Mouse (Mus musculus): ENCODE measurements around the gene Prdm16. TPM values are rescaled to one million over a fixed set of nuclear protein-coding genes. Genes with fewer than 3 reads are reported as not detected.

Gene Prdm16
- total RNA-seq, 2 experiments from 2014 or later: 1.4 TPM; not detected in 1

- ATAC-seq (replicated peaks; ENCODE audit: low FRiP score, poor library complexity, severe bottlenecking): no peak
Observed at GRCm38 (mm10) chr4:154640443-154641295, 4.0 kb upstream of the Prdm16 start.

GRCm38 (mm10) chr4:154639591-154640442, 3.1 kb upstream of the Prdm16 start:
- ATAC-seq (replicated peaks; ENCODE audit: low FRiP score, poor library complexity, severe bottlenecking): no peak

- ATAC-seq (replicated peaks; ENCODE audit: low FRiP score, poor library complexity, severe bottlenecking): no peak
Observed at GRCm38 (mm10) chr4:154639126-154639525, 2.5 kb upstream of the Prdm16 start.

- ATAC-seq (replicated peaks; ENCODE audit: low FRiP score, poor library complexity, severe bottlenecking): no peak
Observed at GRCm38 (mm10) chr4:154638320-154638886, 1.7 kb upstream of the Prdm16 start.

DNA sequence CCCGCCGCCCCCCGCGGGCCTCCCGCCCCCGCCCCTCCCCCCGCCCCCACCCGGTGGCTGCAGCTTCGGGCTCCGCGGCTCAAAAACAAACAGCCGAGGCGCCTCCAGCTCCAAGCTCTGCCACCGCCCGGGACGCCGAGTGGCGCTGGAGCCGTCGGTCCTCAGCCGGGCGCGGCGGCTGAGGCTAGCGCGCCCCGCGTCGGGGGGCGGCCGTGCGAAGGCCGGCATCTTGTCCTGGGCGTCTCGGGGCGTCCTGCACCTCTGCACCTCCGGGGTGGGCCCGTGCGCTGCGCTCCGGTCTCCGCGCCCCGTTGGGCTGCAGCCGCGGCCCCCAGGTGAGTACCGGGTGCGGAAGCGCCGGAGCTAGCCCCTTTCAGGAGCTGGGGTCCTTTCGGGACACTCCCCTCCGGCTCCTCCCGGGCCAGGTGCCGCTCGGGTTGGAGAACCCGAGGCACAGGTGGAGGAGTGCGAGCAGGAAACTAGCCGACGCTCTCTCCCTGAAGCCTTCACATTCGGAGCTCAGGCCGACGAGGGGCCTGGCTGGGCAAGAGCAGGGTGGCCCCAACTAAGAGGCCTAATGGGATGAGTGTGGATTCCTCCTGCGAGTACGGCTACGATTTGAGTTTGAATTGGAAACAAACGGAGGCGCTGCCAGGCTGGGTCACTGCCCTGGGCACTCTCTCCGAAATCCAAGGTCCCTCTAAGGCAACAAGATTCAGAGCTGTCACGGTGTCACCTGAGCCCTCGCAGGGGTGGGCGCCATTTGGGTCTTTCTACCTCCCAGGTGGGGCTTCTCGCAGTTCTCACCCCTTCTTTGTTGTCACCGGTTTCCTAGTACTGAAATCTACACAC, 1.0 kb upstream of the Prdm16 start:
- no peak for ATAC-seq (replicated peaks; ENCODE audit: low FRiP score, poor library complexity, severe bottlenecking)

DNA sequence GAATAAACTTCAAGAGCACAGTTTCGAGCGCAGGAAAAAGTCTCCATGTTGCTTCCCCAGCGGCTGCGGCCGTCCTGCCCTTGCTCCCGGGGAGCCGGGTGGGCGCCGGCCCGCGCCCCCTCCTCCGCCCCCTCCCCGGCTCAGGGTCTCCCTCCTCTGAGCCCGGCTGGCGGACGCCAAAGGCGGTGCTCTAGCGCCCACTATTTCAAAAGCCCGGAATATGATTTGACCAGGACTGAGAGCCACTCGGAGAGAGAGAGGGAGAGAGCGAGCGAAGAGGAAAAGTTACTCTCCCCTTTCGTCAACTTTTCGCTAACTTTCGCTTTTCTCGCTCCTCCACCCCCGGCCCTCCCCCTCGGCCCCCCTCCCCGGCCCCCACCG, 630 bp downstream of the Prdm16 start:
- ATAC-seq (replicated peaks; ENCODE audit: low FRiP score, poor library complexity, severe bottlenecking): no peak

DNA sequence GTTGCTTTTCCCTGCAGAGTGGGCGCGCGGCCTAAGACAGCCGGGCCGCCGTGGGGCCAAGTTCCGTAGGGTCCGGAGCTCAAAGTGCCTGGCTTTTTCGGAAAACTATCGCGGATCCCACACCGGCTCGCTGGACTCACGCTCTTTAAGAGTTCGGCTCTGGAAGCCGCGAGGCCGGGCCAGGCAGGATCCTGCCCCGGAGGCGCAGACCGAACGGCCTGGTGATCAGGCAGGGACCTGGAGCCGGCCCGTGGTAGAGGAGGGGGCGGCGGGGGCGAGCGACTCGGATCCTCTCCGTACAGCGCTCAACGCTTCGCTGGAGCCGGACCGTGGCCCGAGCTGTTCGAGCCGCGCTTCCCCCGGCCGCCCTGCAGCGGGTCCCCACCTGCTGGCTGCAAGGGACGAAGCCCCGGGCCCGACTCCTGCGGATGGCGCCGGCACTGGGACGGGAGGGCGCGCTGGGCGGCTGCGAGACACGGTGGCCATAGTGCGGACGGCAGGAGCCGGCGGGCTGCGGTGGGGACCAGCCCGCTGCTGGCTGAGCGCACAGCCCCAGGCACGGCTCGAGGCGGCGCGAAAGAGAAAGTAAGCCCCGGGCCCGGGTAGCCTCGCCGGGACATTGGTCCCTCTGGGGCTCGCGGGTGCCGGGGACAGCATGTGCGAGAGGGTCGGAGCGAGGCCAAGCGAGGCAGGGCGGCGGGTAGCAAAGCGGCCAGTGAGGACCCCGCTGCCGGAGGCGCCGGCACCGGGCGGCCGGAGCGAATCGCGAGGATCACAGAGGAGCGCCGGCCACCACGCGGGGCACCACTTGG, 1.2 kb downstream of the Prdm16 start:
- ATAC-seq (replicated peaks; ENCODE audit: low FRiP score, poor library complexity, severe bottlenecking): no peak

DNA sequence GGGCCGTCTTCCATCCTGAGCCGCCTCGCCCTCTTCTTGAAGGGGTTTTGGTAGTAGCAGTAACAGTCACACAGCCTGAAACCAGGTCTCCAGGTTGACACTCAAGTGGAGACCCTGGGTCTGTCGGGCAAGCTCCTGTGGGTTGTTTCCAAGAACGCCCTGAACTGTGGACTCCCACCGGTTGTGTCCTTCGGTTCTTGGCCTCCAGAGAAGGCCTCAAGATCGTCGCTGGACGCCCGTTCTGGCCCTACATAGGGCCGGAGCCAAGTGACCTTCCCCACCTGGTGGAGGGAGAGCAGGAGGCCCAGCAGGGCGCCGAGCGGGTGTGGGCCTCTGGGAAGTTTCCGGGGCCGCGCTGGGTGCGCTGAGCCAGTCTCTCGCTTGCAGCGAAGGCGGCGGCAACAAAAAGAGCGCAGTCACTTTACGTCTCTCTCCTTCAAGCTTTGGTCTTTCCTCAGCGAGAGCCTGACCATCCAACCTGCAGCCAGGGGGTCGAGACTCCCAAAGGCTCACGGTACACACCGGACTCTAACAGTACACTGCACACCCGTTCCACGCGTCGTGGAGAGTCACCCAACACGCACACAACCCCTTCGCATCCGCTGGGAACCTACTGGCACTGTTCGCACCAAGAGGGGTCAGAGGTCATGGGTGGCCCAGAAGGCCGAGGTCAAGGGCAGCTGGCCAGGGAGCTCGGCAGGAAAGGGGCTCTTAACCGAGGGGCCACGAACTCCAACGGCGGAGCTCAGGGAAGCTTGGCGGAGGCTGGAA, 2.0 kb downstream of the Prdm16 start:
- ATAC-seq (replicated peaks; ENCODE audit: low FRiP score, poor library complexity, severe bottlenecking): no peak

GRCm38 (mm10) chr4:154634001-154634400, 2.7 kb downstream of the Prdm16 start:
- no peak for ATAC-seq (replicated peaks; ENCODE audit: low FRiP score, poor library complexity, severe bottlenecking)

DNA sequence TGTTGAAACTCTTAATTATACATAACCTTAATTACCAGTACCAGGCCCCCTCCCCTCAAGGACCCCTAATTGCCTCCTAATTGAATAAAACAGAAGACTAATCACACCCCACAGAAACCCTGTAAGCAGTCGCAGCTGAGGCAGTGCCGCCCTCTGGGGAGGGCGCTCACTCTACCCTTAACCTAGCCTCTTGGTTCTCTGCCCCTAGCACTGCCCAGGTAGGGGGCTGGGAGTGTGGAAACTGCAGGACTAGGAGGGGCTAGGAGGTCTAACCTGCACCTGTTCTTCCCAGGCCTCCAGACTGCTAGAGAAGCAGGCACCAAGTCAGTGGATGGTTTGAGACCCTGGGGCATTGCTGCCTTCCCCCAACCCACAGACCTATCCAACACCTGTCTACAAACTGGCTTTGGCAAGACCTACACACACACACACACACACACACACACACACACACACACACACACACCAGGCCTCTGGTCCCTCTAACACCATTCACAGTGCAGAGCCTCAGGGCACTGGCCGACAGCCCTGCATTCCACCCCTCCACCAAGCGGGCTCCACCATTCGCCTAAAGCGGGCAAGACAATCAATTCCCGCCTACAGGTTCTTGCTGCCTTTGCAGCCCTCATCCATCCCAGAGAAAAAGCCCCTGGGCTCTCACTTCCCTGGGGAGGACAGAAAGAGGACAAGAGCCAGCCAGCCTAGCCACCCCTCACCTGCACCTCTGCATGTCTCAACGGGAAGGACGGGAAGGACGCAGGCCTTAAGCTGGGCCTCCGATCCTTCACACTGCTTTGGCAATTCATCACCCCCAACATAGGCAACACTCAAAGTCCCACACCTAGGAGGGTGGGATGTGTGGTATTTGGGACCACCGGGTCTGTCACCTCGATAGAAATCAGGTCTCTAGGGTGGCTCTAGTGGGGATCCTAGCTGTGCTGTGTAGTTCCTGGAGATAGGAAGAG, 3.6 kb downstream of the Prdm16 start:
- ATAC-seq (replicated peaks; ENCODE audit: low FRiP score, poor library complexity, severe bottlenecking): no peak

DNA sequence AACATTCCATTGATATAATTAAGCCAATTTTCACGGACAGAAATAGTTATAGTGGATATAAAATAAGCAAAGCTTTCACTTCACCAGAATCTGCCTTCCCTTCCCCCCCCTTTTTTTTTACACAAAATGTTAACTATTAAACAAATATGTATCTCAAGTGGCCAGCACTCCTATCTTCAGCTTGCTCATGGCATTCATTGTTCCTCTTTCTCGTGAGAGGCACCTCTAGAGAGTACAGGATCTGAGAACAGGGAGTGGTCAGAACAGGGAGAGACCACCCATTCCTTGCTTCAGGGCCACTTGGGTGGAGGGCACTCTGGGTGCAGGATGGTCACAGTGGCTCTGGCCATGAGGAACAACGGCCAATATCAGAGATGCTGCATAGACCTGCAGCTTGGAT, 5.9 kb downstream of the Prdm16 start:
- ATAC-seq (replicated peaks; ENCODE audit: low FRiP score, poor library complexity, severe bottlenecking): no peak

DNA sequence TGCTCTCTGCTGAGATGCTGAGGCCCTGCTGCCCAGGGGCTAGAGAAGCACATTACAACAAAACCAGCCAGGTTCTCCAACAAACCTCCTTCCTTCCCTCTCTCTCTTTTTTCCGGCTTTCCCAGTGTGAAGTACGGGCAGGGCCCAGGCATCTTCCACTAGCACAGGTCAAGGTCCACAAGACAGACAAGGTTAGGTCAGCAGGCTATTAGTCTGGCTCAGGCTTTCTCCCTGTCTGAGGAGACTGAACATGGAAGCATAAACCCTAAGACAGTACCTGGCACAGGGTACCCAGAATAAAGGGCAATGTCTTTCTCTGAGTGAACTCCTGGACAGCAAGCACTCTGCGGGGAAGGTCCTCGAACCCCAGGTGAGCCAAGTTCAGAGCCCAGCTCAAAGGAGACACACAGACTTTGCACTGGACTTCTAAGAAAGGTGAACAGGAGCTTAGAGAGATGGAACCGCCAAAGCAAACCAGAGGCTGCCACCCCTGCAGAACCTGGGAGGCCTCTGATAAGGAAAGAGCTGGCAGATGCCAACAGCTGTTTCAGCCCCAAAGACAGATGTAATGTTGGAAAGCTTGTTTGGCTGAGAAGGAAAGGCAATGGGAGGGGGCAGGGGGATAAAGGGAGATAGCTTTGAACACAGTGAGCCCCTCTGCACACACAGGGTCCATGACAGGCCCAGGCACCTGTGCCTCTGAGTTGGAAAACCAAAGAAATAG, 9.1 kb downstream of the Prdm16 start:
- ATAC-seq (replicated peaks; ENCODE audit: low FRiP score, poor library complexity, severe bottlenecking): no peak

DNA sequence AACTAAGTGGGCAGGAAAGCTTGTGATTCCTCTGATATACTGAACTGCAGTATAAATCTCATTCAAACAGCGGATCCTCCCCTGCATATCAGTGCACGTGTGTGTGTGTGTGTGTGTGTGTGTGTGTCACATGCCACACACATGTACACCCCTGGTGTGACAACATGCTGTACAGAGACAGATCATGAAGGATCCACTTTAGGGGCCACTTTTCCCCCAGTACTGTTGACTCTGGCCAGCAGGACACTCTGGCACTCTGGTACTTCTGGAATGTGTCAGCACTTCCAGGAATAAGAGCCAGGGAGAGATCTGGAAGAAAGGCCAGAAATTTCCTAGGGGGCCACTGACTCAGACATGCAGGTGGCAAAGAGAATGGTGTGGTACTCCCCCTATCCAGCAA, 10.4 kb downstream of the Prdm16 start:
- no peak for ATAC-seq (replicated peaks; ENCODE audit: low FRiP score, poor library complexity, severe bottlenecking)

GRCm38 (mm10) chr4:154625710-154626109, 11.0 kb downstream of the Prdm16 start:
- ATAC-seq (replicated peaks; ENCODE audit: low FRiP score, poor library complexity, severe bottlenecking): no peak

DNA sequence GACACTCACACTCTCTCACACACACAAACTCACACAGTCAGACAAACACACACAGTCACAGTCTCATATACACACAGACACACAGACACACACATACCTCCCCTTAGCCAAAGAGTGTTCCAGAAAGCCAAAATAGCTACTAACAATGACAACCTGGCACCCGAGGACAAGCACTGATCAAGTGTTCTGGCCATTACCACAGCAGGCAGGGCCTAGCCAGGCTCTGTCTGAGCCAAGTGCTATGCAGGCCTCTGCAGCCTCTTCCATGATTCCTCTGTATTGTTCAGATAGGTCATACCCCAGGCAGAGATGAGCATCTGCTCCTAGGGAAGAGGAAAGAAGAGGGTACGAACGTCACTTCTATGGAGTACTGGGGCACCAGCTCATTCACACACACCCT, 13.4 kb downstream of the Prdm16 start:
- ATAC-seq (replicated peaks; ENCODE audit: low FRiP score, poor library complexity, severe bottlenecking): no peak

- ATAC-seq (replicated peaks; ENCODE audit: low FRiP score, poor library complexity, severe bottlenecking): no peak
Observed at GRCm38 (mm10) chr4:154622521-154622920, 14.2 kb downstream of the Prdm16 start.

DNA sequence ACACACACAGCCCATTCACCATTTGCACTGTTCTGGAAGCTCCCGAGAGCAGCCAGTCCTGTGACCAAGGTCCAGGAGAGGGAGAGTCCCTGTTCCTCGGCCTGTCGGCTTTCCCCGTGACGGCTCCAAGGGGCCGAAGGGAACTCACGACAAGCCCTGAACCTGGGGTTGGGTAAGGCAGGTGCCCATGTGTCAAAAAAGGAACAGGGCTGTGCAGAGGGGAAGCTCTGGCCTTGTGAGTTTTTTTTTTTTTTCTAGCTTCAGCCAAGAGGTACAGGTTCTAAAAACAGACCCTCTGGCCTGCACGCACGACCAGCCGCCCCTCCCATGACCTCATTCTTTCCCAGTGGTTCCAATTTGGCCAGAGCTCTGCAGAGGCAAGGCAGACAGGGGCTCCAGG, 25.5 kb downstream of the Prdm16 start:
- no peak for ATAC-seq (replicated peaks; ENCODE audit: low FRiP score, poor library complexity, severe bottlenecking)
